Mouse (Mus musculus): ENCODE measurements around the gene Polr1e.

DNA sequence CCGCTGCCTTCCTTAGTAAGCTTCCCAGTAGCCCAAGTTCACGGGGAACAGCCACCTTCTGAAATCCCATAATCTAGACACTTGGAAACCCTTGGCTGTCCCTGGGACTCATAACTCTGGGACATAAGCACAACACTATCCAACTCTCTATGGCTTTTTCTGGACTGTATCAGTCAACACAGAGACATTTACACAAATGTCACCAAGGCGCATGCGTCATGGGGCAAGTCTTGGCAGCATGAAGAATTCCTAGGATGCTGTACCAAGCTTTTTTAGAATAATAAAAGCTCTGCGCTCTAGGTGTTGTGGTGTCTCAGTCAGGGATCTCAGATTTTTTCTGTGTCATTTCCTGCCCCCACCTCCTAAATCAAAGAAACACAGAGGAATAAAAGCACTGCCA is 28.3 kb downstream of the Polr1e start:
- no peak for TF ChIP-seq CTCF (IDR thresholded peaks at IDR 0.05; ENCODE audit: low read depth, low read length)
- TF ChIP-seq POLR2A (IDR thresholded peaks at IDR 0.05; ENCODE audit: insufficient read depth, low read length) = no peak
